Mouse (Mus musculus) lung, postnatal 0 days (tissue): Measurements from ENCODE around the gene Macc1.

Experiments used
- CTCF ChIP-seq: IDR thresholded peaks from 2 replicates; pipeline ENCODE4 v1.5.1; 2016; ENCODE audit warnings: antibody characterized with exemption, mild to moderate bottlenecking
- EP300 ChIP-seq: IDR thresholded peaks from 2 replicates; pipeline ENCODE4 v1.6.1; 2016; ENCODE audit warnings: antibody characterized with exemption, mild to moderate bottlenecking, control low read depth

DNA sequence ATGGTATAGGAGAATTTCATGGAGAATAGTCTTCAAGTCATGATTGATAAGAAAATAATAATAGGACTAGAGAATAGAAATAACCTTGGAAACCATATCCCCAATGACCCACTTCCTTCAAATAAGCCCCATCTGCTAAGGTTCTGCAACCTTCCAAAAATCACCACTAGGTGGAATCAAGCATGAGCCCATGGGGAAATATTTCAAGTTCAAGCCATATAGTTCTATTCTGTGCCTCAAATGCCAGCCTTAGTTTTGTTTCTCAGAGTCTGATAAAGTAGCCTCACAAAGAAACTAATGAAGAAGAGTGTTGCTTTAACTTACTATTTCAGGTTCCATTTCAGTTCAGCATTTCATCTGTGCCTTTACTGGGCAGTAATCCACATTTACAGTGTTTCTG is 197.1 kb downstream of the Macc1 start:
- TF ChIP-seq CTCF (no peak; the same call in 1 of the 2 replicates), EP300 (no peak)
